Mouse (Mus musculus) bone marrow, adult 2 months (tissue): Measurements from ENCODE around the gene Cwc22.

Experiments
- CTCF ChIP-seq: fragments of 200-500 bp; IDR thresholded peaks from 2 replicates; pipeline ENCODE4 v1.5.1; 2011; ENCODE audit warnings: low read length, control low read depth; ENCODE audit not compliant: control insufficient read depth, insufficient read depth
- POLR2A ChIP-seq: fragments of 200-500 bp; IDR thresholded peaks from 2 replicates; pipeline ENCODE4 v1.6.1; 2011; ENCODE audit warnings: low read depth, mild to moderate bottlenecking, control low read depth, low read length, borderline replicate concordance; ENCODE audit not compliant: control insufficient read depth

DNA sequence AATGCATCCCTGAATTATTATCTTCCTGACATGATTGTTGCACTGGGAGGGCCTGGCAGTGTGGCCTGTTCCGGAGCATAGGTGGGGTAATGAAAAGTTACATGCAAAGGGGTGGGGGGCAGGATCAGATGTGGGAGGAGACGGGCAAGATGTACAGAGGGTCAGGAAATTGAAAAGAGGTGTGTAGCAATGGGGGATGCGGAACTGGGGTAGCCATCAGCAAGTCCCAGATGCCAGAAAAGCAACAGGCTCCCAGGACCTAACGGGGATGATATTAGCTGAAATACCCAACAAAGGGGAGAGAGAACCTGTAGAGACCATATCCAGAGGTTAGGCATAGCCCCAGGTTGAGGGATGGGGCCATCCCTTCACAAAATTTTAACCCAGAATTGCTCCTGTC, 34.0 kb downstream of the Cwc22 start:
- TF ChIP-seq POLR2A = no peak
- no peak for TF ChIP-seq CTCF
